Mouse (Mus musculus): ENCODE measurements around the gene Mink1. TPM values are rescaled to one million over a fixed set of nuclear protein-coding genes. Genes with fewer than 3 reads are reported as not detected.
A peak's percentile ranks its signal among the peaks of the same experiment; 100 is the strongest.

The Mink1 gene
- polyA plus RNA-seq, 1 experiment from 2014 or later, result 21.2 TPM

GRCm38 (mm10) chr11:70645461-70646258, 83.0 kb downstream of the Mink1 start:
- Histone ChIP-seq H3K27ac (replicated peaks; ENCODE audit: low read depth, low read length) (no peak overlapping the region), H3K27me3 (ENCODE audit: control insufficient read depth, insufficient read depth, low read length) (no peaks in the 10 kb centered on the region), H3K4me1 (ENCODE audit: control insufficient read depth, insufficient read depth, low read length) (peaks cover 18% of the 10 kb centered on the region), H3K9me3 (ENCODE audit: control insufficient read depth, low read length) (no peaks in the 10 kb centered on the region), H3K4me2 (ENCODE audit: low read depth, severe bottlenecking) (peak overlapping the region; percentile 58), H3K4me3 (ENCODE audit: low read depth, low read length) (peak overlapping the region; percentile 58), H3K36me3 (ENCODE audit: control insufficient read depth, insufficient read depth, low read length) (peaks cover 22% of the 10 kb centered on the region), H3K9ac (ENCODE audit: low read length) (peak overlapping the region; percentile 83)
- DNase-seq (ENCODE audit: low spot score), result no peak
- 93% methylated on average over 12 of the region's 12 CpGs for WGBS
- no peak for ATAC-seq (ENCODE audit: insufficient number of reproducible peaks, low FRiP score, low TSS enrichment, low read depth)

GRCm38 (mm10) chr11:70646259-70646555, 83.5 kb downstream of the Mink1 start:
- WGBS, result 22% methylated on average over 3 of the region's 3 CpGs
- ATAC-seq (ENCODE audit: insufficient number of reproducible peaks, low FRiP score, low TSS enrichment, low read depth), result no peak

GRCm38 (mm10) chr11:70646691-70647650, 84.3 kb downstream of the Mink1 start, which contains the start of the genes Rnf167 and Slc25a11:
Gene Rnf167, plus strand, starts transcription at chr11:70647235.
Gene Slc25a11, minus strand, starts transcription at chr11:70647479.
- H3K27me3 ChIP-seq (ENCODE audit: control insufficient read depth, insufficient read depth, low read length), result no peaks in the 10 kb centered on the region
- peak within 1 kb of the TSS; percentile 58 for H3K4me3 ChIP-seq (ENCODE audit: low read depth, low read length)
- 0% methylated on average over 63 of the region's 63 CpGs for WGBS
- no peaks in the 10 kb centered on the region for H3K9me3 ChIP-seq (ENCODE audit: control insufficient read depth, low read length)
- peaks cover 27% of the 10 kb centered on the region for H3K4me1 ChIP-seq (ENCODE audit: control insufficient read depth, insufficient read depth, low read length)
- peaks cover 32% of the 10 kb centered on the region for H3K36me3 ChIP-seq (ENCODE audit: control insufficient read depth, insufficient read depth, low read length)
- DNase-seq (ENCODE audit: low spot score), result peak; percentile 98
- peak within 1 kb of the TSS; percentile 86 for H3K27ac ChIP-seq (replicated peaks; ENCODE audit: low read depth, low read length)
- peak; percentile 88 for ATAC-seq (ENCODE audit: insufficient number of reproducible peaks, low FRiP score, low TSS enrichment, low read depth)
- H3K4me2 ChIP-seq (ENCODE audit: low read depth, severe bottlenecking), result peak within 1 kb of the TSS; percentile 90
- H3K9ac ChIP-seq (ENCODE audit: low read length), result peak within 1 kb of the TSS; percentile 83

More at GRCm38 (mm10) chr11:70646259-70646555, 83.5 kb downstream of the Mink1 start:
- no peak for DNase-seq (ENCODE audit: low spot score)
- Histone ChIP-seq H3K27ac (replicated peaks; ENCODE audit: low read depth, low read length) (peak overlapping the region; percentile 86), H3K9me3 (ENCODE audit: control insufficient read depth, low read length) (no peaks in the 10 kb centered on the region), H3K4me1 (ENCODE audit: control insufficient read depth, insufficient read depth, low read length) (peaks cover 22% of the 10 kb centered on the region), H3K9ac (ENCODE audit: low read length) (peak overlapping the region; percentile 83), H3K27me3 (ENCODE audit: control insufficient read depth, insufficient read depth, low read length) (no peaks in the 10 kb centered on the region), H3K4me3 (ENCODE audit: low read depth, low read length) (peak overlapping the region; percentile 58), H3K4me2 (ENCODE audit: low read depth, severe bottlenecking) (peak overlapping the region; percentile 58), H3K36me3 (ENCODE audit: control insufficient read depth, insufficient read depth, low read length) (peaks cover 27% of the 10 kb centered on the region)

DNA sequence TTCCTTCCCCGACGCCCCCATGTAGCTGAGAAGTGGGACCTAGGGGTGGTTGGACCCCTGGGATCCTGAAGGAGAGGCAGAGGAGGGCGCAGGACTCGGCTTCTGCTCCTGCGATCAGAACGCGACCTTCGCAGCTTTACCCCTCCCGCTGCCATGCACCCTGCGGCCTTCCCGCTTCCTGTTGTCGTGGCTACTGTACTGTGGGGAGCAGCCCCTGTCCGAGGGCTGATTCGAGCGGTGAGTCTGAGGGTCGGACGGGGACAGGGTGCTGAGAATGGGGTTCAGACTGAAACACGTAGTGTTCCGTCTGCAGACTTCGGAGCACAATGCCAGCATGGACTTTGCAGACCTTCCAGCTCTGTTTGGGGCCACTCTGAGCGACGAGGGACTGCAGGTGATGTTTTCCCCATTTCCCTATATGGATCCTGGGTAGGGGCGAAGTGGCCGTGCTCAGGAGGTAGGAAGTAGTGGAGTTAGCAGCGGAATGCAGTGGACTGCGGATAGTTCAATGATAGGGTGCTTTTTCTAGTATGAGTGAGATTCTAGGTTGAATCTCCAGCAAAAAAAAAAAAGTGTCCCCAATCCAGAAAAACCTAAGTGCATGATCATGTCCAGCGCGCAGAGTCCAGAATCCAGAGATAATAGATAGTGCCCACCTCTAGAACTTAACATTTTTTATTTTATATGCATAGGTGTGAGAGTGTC, 85.2 kb downstream of the Mink1 start:
- Histone ChIP-seq H3K4me1 (ENCODE audit: control insufficient read depth, insufficient read depth, low read length) (peaks cover 32% of the 10 kb centered on the region), H3K9ac (ENCODE audit: low read length) (peak overlapping the region; percentile 68), H3K27me3 (ENCODE audit: control insufficient read depth, insufficient read depth, low read length) (no peaks in the 10 kb centered on the region), H3K9me3 (ENCODE audit: control insufficient read depth, low read length) (no peaks in the 10 kb centered on the region), H3K27ac (replicated peaks; ENCODE audit: low read depth, low read length) (peak overlapping the region; percentile 86), H3K4me3 (ENCODE audit: low read depth, low read length) (peak overlapping the region; percentile 58), H3K36me3 (ENCODE audit: control insufficient read depth, insufficient read depth, low read length) (peaks cover 38% of the 10 kb centered on the region), H3K4me2 (ENCODE audit: low read depth, severe bottlenecking) (peak overlapping the region; percentile 90)
- DNase-seq (ENCODE audit: low spot score) (peak; percentile 57), ATAC-seq (ENCODE audit: insufficient number of reproducible peaks, low FRiP score, low TSS enrichment, low read depth) (no peak)
- WGBS, result 3% methylated on average over 28 of the region's 28 CpGs

DNA sequence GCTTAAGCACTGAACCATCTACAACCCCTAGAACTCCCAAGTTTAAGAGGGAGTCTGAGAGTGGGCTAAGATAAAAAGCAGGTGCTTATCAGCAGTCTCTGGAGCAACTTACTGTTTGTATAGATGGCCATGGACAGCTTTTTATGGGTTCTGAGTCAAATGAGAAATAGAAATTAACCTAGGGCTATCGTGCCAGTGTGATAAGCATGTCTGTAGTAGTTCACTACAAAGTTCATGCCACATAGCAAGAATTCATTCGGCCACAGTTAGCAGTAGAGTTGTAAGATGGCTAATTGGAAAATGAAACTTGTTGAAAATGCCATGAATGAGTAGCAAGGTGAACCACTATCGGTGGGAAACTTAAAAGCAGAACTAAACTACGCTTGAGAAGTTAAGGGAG, 85.8 kb downstream of the Mink1 start:
- DNase-seq (ENCODE audit: low spot score), result no peak
- H3K27me3 ChIP-seq (ENCODE audit: control insufficient read depth, insufficient read depth, low read length), result no peaks in the 10 kb centered on the region
- H3K4me1 ChIP-seq (ENCODE audit: control insufficient read depth, insufficient read depth, low read length), result peaks cover 32% of the 10 kb centered on the region
- ATAC-seq (ENCODE audit: insufficient number of reproducible peaks, low FRiP score, low TSS enrichment, low read depth), result no peak
- H3K4me2 ChIP-seq (ENCODE audit: low read depth, severe bottlenecking), result peak overlapping the region; percentile 90
- 86% methylated on average over 4 of the region's 4 CpGs for WGBS
- H3K9ac ChIP-seq (ENCODE audit: low read length), result peak overlapping the region; percentile 68
- peak overlapping the region; percentile 58 for H3K4me3 ChIP-seq (ENCODE audit: low read depth, low read length)
- H3K27ac ChIP-seq (replicated peaks; ENCODE audit: low read depth, low read length), result no peak overlapping the region
- no peaks in the 10 kb centered on the region for H3K9me3 ChIP-seq (ENCODE audit: control insufficient read depth, low read length)
- peaks cover 38% of the 10 kb centered on the region for H3K36me3 ChIP-seq (ENCODE audit: control insufficient read depth, insufficient read depth, low read length)

DNA sequence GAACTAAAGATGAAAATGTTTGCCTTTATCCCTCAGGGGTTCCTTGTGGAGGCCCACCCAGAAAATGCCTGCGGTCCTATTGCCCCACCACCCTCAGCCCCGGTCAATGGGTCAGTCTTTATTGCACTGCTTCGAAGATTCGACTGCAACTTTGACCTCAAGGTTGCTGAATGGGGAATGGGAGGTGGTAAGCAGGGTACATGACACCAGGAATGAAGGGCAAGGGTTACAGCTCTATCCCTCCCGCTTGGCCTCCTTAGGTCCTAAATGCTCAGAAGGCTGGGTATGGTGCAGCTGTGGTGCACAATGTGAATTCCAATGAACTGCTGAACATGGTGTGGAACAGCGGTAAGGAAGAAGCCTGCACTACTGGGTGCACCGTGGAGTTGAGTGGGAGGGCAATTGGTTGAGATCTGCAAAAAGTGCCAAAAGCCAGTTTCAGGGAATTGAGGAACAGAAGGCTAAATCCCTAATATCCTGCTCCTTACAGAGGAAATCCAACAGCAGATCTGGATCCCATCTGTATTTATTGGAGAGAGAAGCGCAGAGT, 86.6 kb downstream of the Mink1 start:
- H3K36me3 ChIP-seq (ENCODE audit: control insufficient read depth, insufficient read depth, low read length), result peaks cover 36% of the 10 kb centered on the region
- peaks cover 32% of the 10 kb centered on the region for H3K4me1 ChIP-seq (ENCODE audit: control insufficient read depth, insufficient read depth, low read length)
- peak overlapping the region; percentile 90; the same call in 1 of the 2 replicates for H3K4me2 ChIP-seq (ENCODE audit: low read depth, severe bottlenecking)
- H3K27me3 ChIP-seq (ENCODE audit: control insufficient read depth, insufficient read depth, low read length), result no peaks in the 10 kb centered on the region
- no peak overlapping the region; the same call in 1 of the 2 replicates for H3K9ac ChIP-seq (ENCODE audit: low read length)
- DNase-seq (ENCODE audit: low spot score) (no peak), ATAC-seq (ENCODE audit: insufficient number of reproducible peaks, low FRiP score, low TSS enrichment, low read depth) (no peak)
- no peak overlapping the region for H3K27ac ChIP-seq (replicated peaks; ENCODE audit: low read depth, low read length)
- no peaks in the 10 kb centered on the region for H3K9me3 ChIP-seq (ENCODE audit: control insufficient read depth, low read length)
- H3K4me3 ChIP-seq (ENCODE audit: low read depth, low read length), result no peak overlapping the region
- 80% methylated on average over 8 of the region's 8 CpGs for WGBS

DNA sequence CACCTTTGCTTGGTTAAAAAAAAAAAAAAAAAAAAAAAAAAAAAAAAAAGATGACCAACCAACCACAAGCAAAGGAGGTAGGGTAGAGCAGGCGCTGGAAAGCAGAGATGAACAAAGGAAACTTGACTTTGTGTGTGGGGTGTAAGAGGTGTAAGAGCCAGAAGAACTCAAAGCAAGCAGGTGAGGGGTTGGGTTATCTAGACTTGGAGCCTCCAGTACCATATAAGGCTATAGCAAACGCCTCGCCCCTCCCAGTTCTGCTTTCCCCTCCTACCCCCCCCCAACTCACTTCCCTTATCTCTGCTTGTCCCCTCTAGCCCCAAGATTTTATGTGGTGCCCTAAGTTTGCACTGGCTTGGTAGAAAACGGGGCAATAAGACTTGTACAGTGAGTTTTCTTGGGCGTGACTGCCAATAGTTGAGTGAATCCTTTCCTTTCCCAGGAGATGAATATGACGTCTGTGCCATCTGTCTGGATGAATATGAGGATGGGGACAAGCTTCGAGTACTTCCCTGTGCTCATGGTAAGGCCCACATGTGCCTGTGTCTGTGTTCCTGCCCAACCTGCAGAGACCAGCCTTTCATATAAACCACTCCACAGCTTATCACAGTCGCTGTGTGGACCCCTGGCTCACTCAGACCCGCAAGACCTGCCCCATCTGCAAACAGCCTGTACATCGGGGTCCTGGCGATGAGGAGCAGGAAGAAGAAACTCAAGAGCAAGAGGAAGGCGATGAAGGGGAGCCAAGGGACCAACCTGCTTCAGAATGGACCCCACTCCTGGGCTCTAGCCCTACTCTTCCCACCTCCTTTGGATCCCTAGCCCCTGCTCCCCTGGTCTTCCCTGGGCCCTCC, 87.9 kb downstream of the Mink1 start:
- H3K4me2 ChIP-seq (ENCODE audit: low read depth, severe bottlenecking), result no peak overlapping the region
- H3K9ac ChIP-seq (ENCODE audit: low read length), result no peak overlapping the region
- WGBS, result 86% methylated on average over 12 of the region's 12 CpGs
- ATAC-seq (ENCODE audit: insufficient number of reproducible peaks, low FRiP score, low TSS enrichment, low read depth), result no peak
- no peaks in the 10 kb centered on the region for H3K9me3 ChIP-seq (ENCODE audit: control insufficient read depth, low read length)
- H3K4me1 ChIP-seq (ENCODE audit: control insufficient read depth, insufficient read depth, low read length), result peaks cover 32% of the 10 kb centered on the region
- peak overlapping the region; percentile 16; the same call in 1 of the 2 replicates for H3K4me3 ChIP-seq (ENCODE audit: low read depth, low read length)
- peaks cover 28% of the 10 kb centered on the region for H3K36me3 ChIP-seq (ENCODE audit: control insufficient read depth, insufficient read depth, low read length)
- no peak for DNase-seq (ENCODE audit: low spot score)
- H3K27ac ChIP-seq (replicated peaks; ENCODE audit: low read depth, low read length), result no peak overlapping the region
- H3K27me3 ChIP-seq (ENCODE audit: control insufficient read depth, insufficient read depth, low read length), result no peaks in the 10 kb centered on the region

Data from limb, embryonic 11.5 days (tissue).